In the genomic region with DNA sequence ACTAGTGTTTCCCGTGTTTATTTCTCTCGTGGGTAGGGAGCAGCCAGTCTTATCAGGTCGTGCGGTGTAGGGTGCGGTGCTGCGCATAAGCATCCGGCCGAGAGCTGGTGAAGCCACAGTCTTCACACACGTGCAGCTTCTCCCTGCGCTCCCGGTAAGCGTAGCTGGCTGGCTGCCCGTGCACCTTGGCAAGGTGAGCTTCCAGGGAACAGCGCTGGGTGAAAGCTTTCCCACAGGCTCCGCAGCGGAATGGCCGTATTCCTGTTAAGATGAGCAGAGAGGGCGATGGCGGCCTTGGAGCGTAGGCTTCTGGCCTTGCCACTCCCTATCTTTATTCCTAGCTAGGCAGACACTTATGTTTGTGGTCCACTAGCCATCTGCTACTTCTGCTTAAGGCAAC, we compare ENCODE assay signal across 9 mouse cellular contexts. TPM values are rescaled to one million over a fixed set of nuclear protein-coding genes. Genes with fewer than 3 reads are reported as not detected.
DNase-seq lines count a peak whose midpoint lies in the region; ATAC-seq and TF ChIP-seq lines count a peak whose summit lies in the region.
"Had no signal": no experiment of that assay in that cellular context is flagged by ENCODE, and none has a peak within 500 bp of the region (broad histone marks: within the 10 kb centered on the region; RNA-seq: fewer than 3 reads in every experiment).

No protein-coding gene starts in this region.

- H3K4me2 ChIP-seq in heart, embryonic 16.5 days (ENCODE audit: low read depth, low read length), result peak overlapping the region; percentile 83; the same call in 1 of the 2 replicates
- H3K4me2 ChIP-seq in embryonic facial prominence, embryonic 14.5 days (ENCODE audit: low read depth, low read length), result peak overlapping the region; percentile 74

- H3K36me3 ChIP-seq in heart, embryonic 16.5 days (ENCODE audit: control insufficient read depth, insufficient read depth), result 0 out of 2 replicates have a peak, but pooled peaks cover 7% of the 10 kb centered on the region
- peaks cover 28% of the 10 kb centered on the region; the same call in 1 of the 2 replicates for H3K36me3 ChIP-seq in embryonic facial prominence, embryonic 14.5 days (ENCODE audit: control insufficient read depth, insufficient read depth, low read length)
- peaks cover 45% of the 10 kb centered on the region for H3K36me3 ChIP-seq in limb, embryonic 10.5 days
- H3K36me3 ChIP-seq in testis, adult 2 months (ENCODE audit: control insufficient read depth, insufficient read depth, low read length), result no peaks in the 10 kb centered on the region

- TF ChIP-seq POLR2A in testis, adult 2 months (IDR thresholded peaks at IDR 0.05; ENCODE audit: control insufficient read depth, low read depth, low read length), result no peak

- H3K27me3 ChIP-seq in heart, embryonic 16.5 days (ENCODE audit: control insufficient read depth, insufficient read depth, low read length), result no peaks in the 10 kb centered on the region
- no peaks in the 10 kb centered on the region for H3K27me3 ChIP-seq in embryonic facial prominence, embryonic 14.5 days (replicated peaks; ENCODE audit: control insufficient read depth, insufficient read depth, low read length)
- H3K27me3 ChIP-seq in limb, embryonic 10.5 days (ENCODE audit: low read depth, poor library complexity, severe bottlenecking), result no peaks in the 10 kb centered on the region
- no peaks in the 10 kb centered on the region for H3K27me3 ChIP-seq in testis, adult 2 months (ENCODE audit: control insufficient read depth, insufficient read depth, low read length)

- H3K9ac ChIP-seq in heart, embryonic 16.5 days (ENCODE audit: low read length), result no peak overlapping the region
- peak overlapping the region; percentile 37; the same call in 1 of the 2 replicates for H3K9ac ChIP-seq in embryonic facial prominence, embryonic 14.5 days (ENCODE audit: low read depth, low read length)

- 86% methylated on average over 20 of the region's 20 CpGs for WGBS in heart, embryonic 16.5 days
- 86% methylated on average over 20 of the region's 20 CpGs for WGBS in embryonic facial prominence, embryonic 14.5 days
- whole genome bisulfite sequencing in limb, embryonic 10.5 days, result 90% methylated on average over 20 of the region's 20 CpGs

- no peak for ATAC-seq in heart, embryonic 16.5 days (replicated peaks; ENCODE audit: extremely low read depth, insufficient read depth, low FRiP score)
- ATAC-seq in embryonic facial prominence, embryonic 14.5 days (ENCODE audit: low read depth), result no peak

- DNase-seq in heart, postnatal 36 days, result no peak
- no peak for DNase-seq in embryonic facial prominence, embryonic 14.5 days (ENCODE audit: low spot score)
- DNase-seq in limb, embryonic 10.5 days (ENCODE audit: low spot score), result no peak
- DNase-seq in gastrocnemius, postnatal 25 days, result no peak
- DNase-seq in yolk sac, embryonic 10.5 days (ENCODE audit: low spot score), result no peak

- H3K4me3 ChIP-seq in heart, embryonic 16.5 days (ENCODE audit: low read length), result no peak overlapping the region
- peak overlapping the region; percentile 1; the same call in 1 of the 2 replicates for H3K4me3 ChIP-seq in brown adipose tissue, adult 24 weeks (ENCODE audit: insufficient read depth, low read depth, low read length)
- H3K4me3 ChIP-seq in embryonic facial prominence, embryonic 14.5 days (ENCODE audit: low read depth, low read length), result peak overlapping the region; percentile 72; the same call in 1 of the 2 replicates
- H3K4me3 ChIP-seq in limb, embryonic 10.5 days, result peak overlapping the region; percentile 84
- peak overlapping the region; percentile 97 for H3K4me3 ChIP-seq in testis, adult 2 months (ENCODE audit: control insufficient read depth, low read depth, low read length)

- H3K9me3 ChIP-seq in heart, embryonic 16.5 days (replicated peaks; ENCODE audit: control insufficient read depth, low read length), result no peaks in the 10 kb centered on the region
- no peaks in the 10 kb centered on the region for H3K9me3 ChIP-seq in embryonic facial prominence, embryonic 14.5 days (ENCODE audit: control insufficient read depth, low read length)
- H3K9me3 ChIP-seq in limb, embryonic 10.5 days (replicated peaks), result no peaks in the 10 kb centered on the region

- intact Hi-C loops in heart, postnatal 36 days (cut with DNase I), result no loop called here

- H3K27ac ChIP-seq in heart, embryonic 16.5 days (ENCODE audit: low read length), result no peak overlapping the region
- no peak overlapping the region for H3K27ac ChIP-seq in brown adipose tissue, adult 24 weeks (replicated peaks; ENCODE audit: low read depth, low read length)
- H3K27ac ChIP-seq in embryonic facial prominence, embryonic 14.5 days (replicated peaks; ENCODE audit: low read depth, low read length), result no peak overlapping the region
- no peak overlapping the region for H3K27ac ChIP-seq in limb, embryonic 10.5 days
- H3K27ac ChIP-seq in testis, adult 2 months (ENCODE audit: control insufficient read depth, insufficient read depth, low read depth, low read length), result peak overlapping the region; percentile 5; the same call in 1 of the 2 replicates

- no peak for TF ChIP-seq CTCF in testis, adult 2 months (IDR thresholded peaks at IDR 0.05; ENCODE audit: control insufficient read depth, insufficient read depth, insufficient replicate concordance, low read depth, low read length)

- H3K4me1 ChIP-seq in heart, embryonic 16.5 days (ENCODE audit: control insufficient read depth, insufficient read depth, low read length), result peaks cover 10% of the 10 kb centered on the region
- H3K4me1 ChIP-seq in brown adipose tissue, adult 24 weeks (ENCODE audit: control insufficient read depth, insufficient read depth, insufficient read length, low read length), result peaks cover 2% of the 10 kb centered on the region; the same call in 1 of the 2 replicates
- H3K4me1 ChIP-seq in embryonic facial prominence, embryonic 14.5 days (ENCODE audit: control insufficient read depth, insufficient read depth, low read length), result peaks cover 6% of the 10 kb centered on the region
- H3K4me1 ChIP-seq in limb, embryonic 10.5 days, result peaks cover 19% of the 10 kb centered on the region
- H3K4me1 ChIP-seq in testis, adult 2 months (ENCODE audit: control insufficient read depth, insufficient read depth, low read length), result peaks cover 14% of the 10 kb centered on the region

RNA-seq across cellular contexts. Expression of a gene that starts 1.3 kb away (rescaled TPM):
- polyA plus RNA-seq in heart, embryonic 16.5 days (2015; fragmentation: Nextera tagmentation; extraction: Ambion mirVana), result 134 and 154 TPM in 2 replicates
- total RNA-seq in heart, postnatal 36 days (2021), result 10 to 100 TPM; 58.8 to 61.7 TPM
- 62.8 and 71.2 TPM in 2 replicates for polyA plus RNA-seq in brown adipose tissue, adult 24 weeks (2012; ENCODE audit: insufficient read depth, insufficient read length, missing spikeins)
- 166 and 169 TPM in 2 replicates for polyA plus RNA-seq in embryonic facial prominence, embryonic 14.5 days (2014; fragmentation: Nextera tagmentation; extraction: Ambion mirVana)
- 261 and 262 TPM in 2 replicates for polyA plus RNA-seq in limb, embryonic 10.5 days (2016; fragmentation: Nextera tagmentation; extraction: Ambion mirVana)
- polyA plus RNA-seq in testis, adult 2 months (2012; rRNA removed), result 65.7 and 66.2 TPM in 2 replicates
- 10 to 100 TPM; 25.0 to 25.9 TPM for total RNA-seq in gastrocnemius, postnatal 25 days (2021)

RNA-seq across cellular contexts. Expression of a gene that starts 1.6 kb away (rescaled TPM):
- 112 TPM in 2 replicates for polyA plus RNA-seq in heart, embryonic 16.5 days (2015; fragmentation: Nextera tagmentation; extraction: Ambion mirVana)
- 10 to 100 TPM; 52.3 to 59.5 TPM for total RNA-seq in heart, postnatal 36 days (2021)
- polyA plus RNA-seq in brown adipose tissue, adult 24 weeks (2012; ENCODE audit: insufficient read depth, insufficient read length, missing spikeins), result 93.0 and 113 TPM in 2 replicates
- 172 and 180 TPM in 2 replicates for polyA plus RNA-seq in embryonic facial prominence, embryonic 14.5 days (2014; fragmentation: Nextera tagmentation; extraction: Ambion mirVana)
- 170 and 175 TPM in 2 replicates for polyA plus RNA-seq in limb, embryonic 10.5 days (2016; fragmentation: Nextera tagmentation; extraction: Ambion mirVana)
- polyA plus RNA-seq in testis, adult 2 months (2012; rRNA removed), result 242 and 257 TPM in 2 replicates
- total RNA-seq in gastrocnemius, postnatal 25 days (2021), result 10 to 100 TPM; 50.8 to 58.9 TPM

RNA-seq across cellular contexts. Expression of a gene that starts 2.1 kb away (rescaled TPM):
- 0.20 TPM in 1 of 2 replicates, not detected in the other for polyA plus RNA-seq in heart, embryonic 16.5 days (2015; fragmentation: Nextera tagmentation; extraction: Ambion mirVana)
- total RNA-seq in heart, postnatal 36 days (2021), result not detected
- not detected in 2 replicates for polyA plus RNA-seq in brown adipose tissue, adult 24 weeks (2012; ENCODE audit: insufficient read depth, insufficient read length, missing spikeins)
- polyA plus RNA-seq in embryonic facial prominence, embryonic 14.5 days (2014; fragmentation: Nextera tagmentation; extraction: Ambion mirVana), result 1.1 and 1.4 TPM in 2 replicates
- polyA plus RNA-seq in limb, embryonic 10.5 days (2016; fragmentation: Nextera tagmentation; extraction: Ambion mirVana), result not detected in 2 replicates
- polyA plus RNA-seq in testis, adult 2 months (2012; rRNA removed), result 0.63 and 0.89 TPM in 2 replicates
- not detected for total RNA-seq in gastrocnemius, postnatal 25 days (2021)
- polyA plus RNA-seq: small intestine, adult 2 months had no signal

RNA-seq across cellular contexts. Expression of a gene that starts 34.8 kb away (rescaled TPM):
- 85.4 and 87.7 TPM in 2 replicates for polyA plus RNA-seq in heart, embryonic 16.5 days (2015; fragmentation: Nextera tagmentation; extraction: Ambion mirVana)
- 100 to 1,000 TPM; 289 to 298 TPM for total RNA-seq in heart, postnatal 36 days (2021)
- polyA plus RNA-seq in brown adipose tissue, adult 24 weeks (2012; ENCODE audit: insufficient read depth, insufficient read length, missing spikeins), result 549 and 708 TPM in 2 replicates
- 96.4 and 107 TPM in 2 replicates for polyA plus RNA-seq in embryonic facial prominence, embryonic 14.5 days (2014; fragmentation: Nextera tagmentation; extraction: Ambion mirVana)
- polyA plus RNA-seq in limb, embryonic 10.5 days (2016; fragmentation: Nextera tagmentation; extraction: Ambion mirVana), result 57.6 and 66.5 TPM in 2 replicates
- polyA plus RNA-seq in testis, adult 2 months (2012; rRNA removed), result 562 and 592 TPM in 2 replicates
- total RNA-seq in gastrocnemius, postnatal 25 days (2021), result 100 to 1,000 TPM; 201 to 255 TPM

RNA-seq across cellular contexts. Expression of a gene that starts 46.5 kb away (rescaled TPM):
- polyA plus RNA-seq in heart, embryonic 16.5 days (2015; fragmentation: Nextera tagmentation; extraction: Ambion mirVana), result 0.29 and 0.47 TPM in 2 replicates
- total RNA-seq in heart, postnatal 36 days (2021), result under 1 TPM; 0.22 to 0.35 TPM
- 0.83 TPM in 1 of 2 replicates, not detected in the other for polyA plus RNA-seq in brown adipose tissue, adult 24 weeks (2012; ENCODE audit: insufficient read depth, insufficient read length, missing spikeins)
- polyA plus RNA-seq in embryonic facial prominence, embryonic 14.5 days (2014; fragmentation: Nextera tagmentation; extraction: Ambion mirVana), result 0.22 and 0.28 TPM in 2 replicates
- 0.15 and 0.25 TPM in 2 replicates for polyA plus RNA-seq in limb, embryonic 10.5 days (2016; fragmentation: Nextera tagmentation; extraction: Ambion mirVana)
- 1.8 and 2.3 TPM in 2 replicates for polyA plus RNA-seq in testis, adult 2 months (2012; rRNA removed)
- total RNA-seq in gastrocnemius, postnatal 25 days (2021), result under 1 TPM in 1 of 2 experiments, not detected in 1; 0.20 TPM
